Mouse (Mus musculus) forebrain, embryonic 15.5 days (tissue): ENCODE measurements around the gene Vwf. TPM values are rescaled to one million over a fixed set of nuclear protein-coding genes. Genes with fewer than 3 reads are reported as not detected.

Source experiments
- ATAC-seq: fragments of 200-750 bp; cut with Nextera tagmentation; replicated peaks from 2 replicates; pipeline ENCODE4 v1.8.0; 2017; ENCODE audit warnings: mild to moderate bottlenecking, moderate TSS enrichment, moderate library complexity
- H3K27ac ChIP-seq: fragments of 300-500 bp; sonication (generic); replicated peaks from 2 replicates; pipeline ENCODE4 v1.5.1; 2015; ENCODE audit warnings: mild to moderate bottlenecking, inconsistent platforms
- H3K27me3 ChIP-seq: fragments of 300-500 bp; sonication (generic); 2 replicates; pipeline ENCODE4 v1.6.1; 2015; ENCODE audit warnings: inconsistent platforms
- H3K36me3 ChIP-seq: fragments of 300-500 bp; sonication (generic); 2 replicates; pipeline ENCODE4 v1.6.1; 2015; ENCODE audit warnings: mild to moderate bottlenecking, inconsistent platforms
- H3K4me1 ChIP-seq: fragments of 300-500 bp; sonication (generic); 2 replicates; pipeline ENCODE4 v1.6.1; 2015; ENCODE audit warnings: inconsistent platforms
- H3K4me2 ChIP-seq: fragments of 300-500 bp; sonication (generic); replicated peaks from 2 replicates; pipeline ENCODE4 v1.6.1; 2015; ENCODE audit warnings: mild to moderate bottlenecking, inconsistent platforms
- H3K4me3 ChIP-seq: fragments of 300-500 bp; sonication (generic); 2 replicates; pipeline ENCODE4 v1.5.1; 2015; ENCODE audit warnings: mild to moderate bottlenecking, inconsistent platforms
- H3K9ac ChIP-seq: fragments of 300-500 bp; sonication (generic); replicated peaks from 2 replicates; pipeline ENCODE4 v1.6.1; 2015; ENCODE audit warnings: mild to moderate bottlenecking, inconsistent platforms
- H3K9me3 ChIP-seq: fragments of 300-500 bp; sonication (generic); 2 replicates; pipeline ENCODE4 v1.6.1; 2016; ENCODE audit warnings: inconsistent platforms
- WGBS: fragments of 180-500 bp; shearing (Covaris S2); methylation state at CpG from one replicate; pipeline ENCODE4 v1.1.7; 2015; ENCODE audit warnings: mixed read lengths; 5-methylcytosine and 5-hydroxymethylcytosine counted together
- polyA plus RNA-seq: library from polyadenylated mRNA; unstranded; fragments of >200 nt; fragmentation: Nextera tagmentation; extraction: Ambion mirVana; gene quantifications from 2 replicates; pipeline ENCODE4 v1.2.1, GENCODE M21; 2015

The Vwf gene
- polyA plus RNA-seq, 1 experiment from 2014 or later = 8.4 TPM

- ATAC-seq = no peak
- Histone ChIP-seq H3K9me3 (no peaks in the 10 kb centered on the region), H3K4me1 (no peaks in the 10 kb centered on the region), H3K36me3 (no peaks in the 10 kb centered on the region), H3K27ac (no peak overlapping the region), H3K27me3 (no peaks in the 10 kb centered on the region), H3K9ac (no peak overlapping the region), H3K4me3 (no peak overlapping the region), H3K4me2 (no peak overlapping the region)
- 73% methylated on average over 8 of the region's 8 CpGs for WGBS
These were observed 45.2 kb downstream of the Vwf start for GRCm38 (mm10) chr6:125591652-125592385.

- no peak overlapping the region for H3K4me2 ChIP-seq
- H3K9ac ChIP-seq = no peak overlapping the region
- no peaks in the 10 kb centered on the region for H3K9me3 ChIP-seq
- H3K36me3 ChIP-seq = no peaks in the 10 kb centered on the region
- no peak for ATAC-seq
- no peaks in the 10 kb centered on the region for H3K4me1 ChIP-seq
- WGBS = 90% methylated on average over 6 of the region's 6 CpGs
- no peak overlapping the region for H3K27ac ChIP-seq
- no peak overlapping the region for H3K4me3 ChIP-seq
- no peaks in the 10 kb centered on the region for H3K27me3 ChIP-seq
These were observed 46.0 kb downstream of the Vwf start for GRCm38 (mm10) chr6:125592536-125592935.

GRCm38 (mm10) chr6:125594311-125594710 is 47.7 kb downstream of the Vwf start:
- 82% methylated on average over 4 of the region's 4 CpGs for WGBS

GRCm38 (mm10) chr6:125594825-125595224 is 48.3 kb downstream of the Vwf start:
- H3K36me3 ChIP-seq = no peaks in the 10 kb centered on the region
- no peak for ATAC-seq
- no peaks in the 10 kb centered on the region for H3K27me3 ChIP-seq
- no peak overlapping the region for H3K4me2 ChIP-seq
- no peak overlapping the region for H3K4me3 ChIP-seq
- no peaks in the 10 kb centered on the region for H3K4me1 ChIP-seq
- 71% methylated on average over 4 of the region's 4 CpGs for WGBS
- no peak overlapping the region for H3K9ac ChIP-seq
- H3K27ac ChIP-seq = no peak overlapping the region
- no peaks in the 10 kb centered on the region for H3K9me3 ChIP-seq

More at GRCm38 (mm10) chr6:125594311-125594710, 47.7 kb downstream of the Vwf start:
- H3K4me2 ChIP-seq = no peak overlapping the region
- H3K36me3 ChIP-seq = no peaks in the 10 kb centered on the region
- ATAC-seq = no peak
- no peaks in the 10 kb centered on the region for H3K9me3 ChIP-seq
- no peak overlapping the region for H3K27ac ChIP-seq
- no peak overlapping the region for H3K9ac ChIP-seq
- H3K27me3 ChIP-seq = no peaks in the 10 kb centered on the region
- H3K4me3 ChIP-seq = no peak overlapping the region
- H3K4me1 ChIP-seq = no peaks in the 10 kb centered on the region

- no peaks in the 10 kb centered on the region for H3K36me3 ChIP-seq
- no peak overlapping the region for H3K4me3 ChIP-seq
- no peaks in the 10 kb centered on the region for H3K9me3 ChIP-seq
- no peaks in the 10 kb centered on the region for H3K4me1 ChIP-seq
- H3K27ac ChIP-seq = no peak overlapping the region
- no peak overlapping the region for H3K4me2 ChIP-seq
- ATAC-seq = no peak
- no peaks in the 10 kb centered on the region for H3K27me3 ChIP-seq
- WGBS = 62% methylated on average over 16 of the region's 16 CpGs
- H3K9ac ChIP-seq = no peak overlapping the region
These were observed 50.2 kb downstream of the Vwf start for GRCm38 (mm10) chr6:125596701-125597318.

- H3K27ac ChIP-seq = no peak overlapping the region
- no peak overlapping the region for H3K4me3 ChIP-seq
- H3K36me3 ChIP-seq = no peaks in the 10 kb centered on the region
- H3K9ac ChIP-seq = no peak overlapping the region
- H3K9me3 ChIP-seq = no peaks in the 10 kb centered on the region
- WGBS = 78% methylated on average over 4 of the region's 4 CpGs
- no peak for ATAC-seq
- H3K4me2 ChIP-seq = no peak overlapping the region
- no peaks in the 10 kb centered on the region for H3K27me3 ChIP-seq
- no peaks in the 10 kb centered on the region for H3K4me1 ChIP-seq
These were observed 51.1 kb downstream of the Vwf start for GRCm38 (mm10) chr6:125597716-125598115.

- H3K9ac ChIP-seq = no peak overlapping the region
- 48% methylated on average over 9 of the region's 9 CpGs for WGBS
- no peaks in the 10 kb centered on the region for H3K9me3 ChIP-seq
- H3K4me3 ChIP-seq = no peak overlapping the region
- no peak overlapping the region for H3K27ac ChIP-seq
- H3K4me2 ChIP-seq = no peak overlapping the region
- peaks cover 3% of the 10 kb centered on the region; the same call in 1 of the 2 replicates for H3K4me1 ChIP-seq
- no peak for ATAC-seq
- no peaks in the 10 kb centered on the region for H3K36me3 ChIP-seq
- 0 out of 2 replicates have a peak, but pooled peaks cover 4% of the 10 kb centered on the region for H3K27me3 ChIP-seq
These were observed 53.5 kb downstream of the Vwf start for GRCm38 (mm10) chr6:125600036-125600558.

- no peak for ATAC-seq
- Histone ChIP-seq H3K9ac (no peak overlapping the region), H3K36me3 (no peaks in the 10 kb centered on the region), H3K9me3 (no peaks in the 10 kb centered on the region), H3K27me3 (peaks cover 4% of the 10 kb centered on the region; the same call in 1 of the 2 replicates), H3K4me1 (peaks cover 3% of the 10 kb centered on the region; the same call in 1 of the 2 replicates), H3K27ac (no peak overlapping the region), H3K4me2 (no peak overlapping the region), H3K4me3 (no peak overlapping the region)
- 76% methylated on average over 8 of the region's 8 CpGs for WGBS
These were observed 54.1 kb downstream of the Vwf start for GRCm38 (mm10) chr6:125600669-125601068.

GRCm38 (mm10) chr6:125601190-125601589 is 54.6 kb downstream of the Vwf start:
- Histone ChIP-seq H3K4me3 (no peak overlapping the region), H3K9me3 (no peaks in the 10 kb centered on the region), H3K27me3 (peaks cover 4% of the 10 kb centered on the region; the same call in 1 of the 2 replicates), H3K9ac (no peak overlapping the region), H3K4me1 (peaks cover 3% of the 10 kb centered on the region; the same call in 1 of the 2 replicates), H3K4me2 (no peak overlapping the region), H3K36me3 (no peaks in the 10 kb centered on the region), H3K27ac (no peak overlapping the region)
- WGBS = 68% methylated on average over 4 of the region's 4 CpGs
- no peak for ATAC-seq

GRCm38 (mm10) chr6:125601748-125602147 is 55.2 kb downstream of the Vwf start:
- H3K4me3 ChIP-seq = no peak overlapping the region
- H3K9me3 ChIP-seq = no peaks in the 10 kb centered on the region
- H3K4me2 ChIP-seq = no peak overlapping the region
- H3K4me1 ChIP-seq = peaks cover 3% of the 10 kb centered on the region; the same call in 1 of the 2 replicates
- 83% methylated on average over 5 of the region's 5 CpGs for whole genome bisulfite sequencing
- no peaks in the 10 kb centered on the region for H3K36me3 ChIP-seq
- peaks cover 4% of the 10 kb centered on the region; the same call in 1 of the 2 replicates for H3K27me3 ChIP-seq
- no peak overlapping the region for H3K9ac ChIP-seq
- no peak for ATAC-seq
- H3K27ac ChIP-seq = no peak overlapping the region

- Histone ChIP-seq H3K36me3 (no peaks in the 10 kb centered on the region), H3K4me1 (peaks cover 3% of the 10 kb centered on the region; the same call in 1 of the 2 replicates), H3K27ac (no peak overlapping the region), H3K9ac (no peak overlapping the region), H3K27me3 (peaks cover 4% of the 10 kb centered on the region; the same call in 1 of the 2 replicates), H3K4me3 (no peak overlapping the region), H3K4me2 (no peak overlapping the region), H3K9me3 (no peaks in the 10 kb centered on the region)
- no peak for ATAC-seq
- WGBS = 79% methylated on average over 5 of the region's 5 CpGs
These were observed 55.8 kb downstream of the Vwf start for GRCm38 (mm10) chr6:125602354-125602753.

- Histone ChIP-seq H3K27me3 (peaks cover 4% of the 10 kb centered on the region; the same call in 1 of the 2 replicates), H3K9ac (no peak overlapping the region), H3K4me1 (peaks cover 3% of the 10 kb centered on the region; the same call in 1 of the 2 replicates), H3K27ac (no peak overlapping the region), H3K9me3 (no peaks in the 10 kb centered on the region), H3K4me3 (no peak overlapping the region; the same call in 1 of the 2 replicates), H3K4me2 (0 out of 2 replicates have a peak overlapping the region, but pooled peaks have one; percentile 8), H3K36me3 (no peaks in the 10 kb centered on the region)
- 4% methylated on average over 18 of the region's 18 CpGs for WGBS
- ATAC-seq = 0 out of 2 replicates have a peak, but pooled peaks have one; percentile 29
These were observed 56.7 kb downstream of the Vwf start for GRCm38 (mm10) chr6:125603234-125603633.
